8 mouse cellular contexts compared by ENCODE assay signal in genomic region chr14:76687971-76688407, GRCm38 (mm10).
A peak's percentile ranks its signal among the peaks of the same experiment; 100 is the strongest.
DNase-seq lines count a peak whose midpoint lies in the region; ATAC-seq lines count a peak whose summit lies in the region.
"Had no signal": no experiment of that assay in that cellular context is flagged by ENCODE, and none has a peak within 500 bp of the region (broad histone marks: within the 10 kb centered on the region; RNA-seq: fewer than 3 reads in every experiment).

No protein-coding gene starts in this region.

- WGBS in hindbrain, embryonic 15.5 days = 19% methylated on average over 10 of the region's 10 CpGs
- WGBS in midbrain, embryonic 15.5 days = 33% methylated on average over 10 of the region's 10 CpGs

- H3K27me3 ChIP-seq in hindbrain, embryonic 15.5 days = no peaks in the 10 kb centered on the region
- H3K27me3 ChIP-seq in midbrain, embryonic 15.5 days (replicated peaks) = no peaks in the 10 kb centered on the region

- H3K4me1 ChIP-seq in hindbrain, embryonic 15.5 days (replicated peaks) = peaks cover 33% of the 10 kb centered on the region
- peaks cover 24% of the 10 kb centered on the region for H3K4me1 ChIP-seq in midbrain, embryonic 15.5 days

- H3K4me2 ChIP-seq in hindbrain, embryonic 15.5 days = no peak overlapping the region
- no peak overlapping the region for H3K4me2 ChIP-seq in midbrain, embryonic 15.5 days

- no peak overlapping the region for H3K4me3 ChIP-seq in hindbrain, embryonic 15.5 days
- H3K4me3 ChIP-seq in midbrain, embryonic 15.5 days = no peak overlapping the region

- H3K9me3 ChIP-seq in hindbrain, embryonic 15.5 days = no peaks in the 10 kb centered on the region
- H3K9me3 ChIP-seq in midbrain, embryonic 15.5 days = no peaks in the 10 kb centered on the region

- peak overlapping the region; percentile 54 for H3K27ac ChIP-seq in hindbrain, embryonic 15.5 days (replicated peaks)
- peak overlapping the region; percentile 46 for H3K27ac ChIP-seq in midbrain, embryonic 15.5 days
- H3K27ac ChIP-seq: liver, embryonic 14.5 days had no signal

- H3K9ac ChIP-seq in hindbrain, embryonic 15.5 days = no peak overlapping the region
- H3K9ac ChIP-seq in midbrain, embryonic 15.5 days = no peak overlapping the region
- H3K9ac ChIP-seq: liver, embryonic 14.5 days had no signal

- no peaks in the 10 kb centered on the region for H3K36me3 ChIP-seq in hindbrain, embryonic 15.5 days
- no peaks in the 10 kb centered on the region for H3K36me3 ChIP-seq in midbrain, embryonic 15.5 days (replicated peaks)

- peak; percentile 78 for ATAC-seq in hindbrain, embryonic 15.5 days (ENCODE audit: low FRiP score, low read depth)
- ATAC-seq in midbrain, embryonic 15.5 days (replicated peaks) = no peak
- no peak for ATAC-seq in erythroblast, adult 5-6 weeks (replicated peaks; ENCODE audit: low FRiP score, poor library complexity, severe bottlenecking)
- ATAC-seq in cerebellum, adult (ENCODE audit: insufficient number of reproducible peaks, low FRiP score, low TSS enrichment) = no peak

- DNase-seq in 416B (ENCODE audit: low read depth) = peak; percentile 94
- DNase-seq in adipocyte (ENCODE audit: low spot score) = peak; percentile 14
- DNase-seq in retina, postnatal 1 day = no peak
